Mouse (Mus musculus): ENCODE measurements around the gene Pla2g6.

DNA sequence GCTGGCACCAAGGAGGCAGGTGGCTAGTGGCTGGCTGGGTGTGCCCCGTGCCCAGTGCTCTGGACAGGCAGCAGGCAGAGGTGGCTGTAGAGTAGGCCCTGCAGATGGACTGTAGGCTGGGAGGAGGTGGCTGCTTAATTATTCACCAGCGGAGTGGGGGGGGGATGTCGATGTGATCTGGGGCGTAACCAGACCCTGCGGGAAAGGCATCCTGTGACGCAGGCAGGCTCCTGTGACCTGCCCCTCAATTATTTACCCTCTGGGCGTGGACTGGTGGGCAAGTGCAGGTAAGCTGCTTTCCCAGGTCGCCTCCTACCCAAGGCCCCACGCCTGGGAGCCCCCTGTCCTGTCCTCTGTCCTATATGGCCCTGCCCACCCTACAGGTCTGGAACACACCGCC is 42.8 kb downstream of the Pla2g6 start, which contains the start of gene Baiap2l2:
- TF ChIP-seq POLR2A (IDR thresholded peaks at IDR 0.05; ENCODE audit: control insufficient read depth, low read depth, low read length) (no peak), CTCF (IDR thresholded peaks at IDR 0.05; ENCODE audit: control insufficient read depth, insufficient read depth, insufficient replicate concordance, low read depth, low read length) (no peak)

All from testis, adult 2 months (tissue).